Mouse (Mus musculus) G1E (cell line): ENCODE measurements around the gene Gm17662. TPM values are rescaled to one million over a fixed set of nuclear protein-coding genes. Genes with fewer than 3 reads are reported as not detected.

Experiments
- ATAC-seq: 2 replicates; pipeline ENCODE4 v1.8.0; 2016; ENCODE audit warnings: mild to moderate bottlenecking; ENCODE audit not compliant: insufficient number of reproducible peaks, poor library complexity, low FRiP score, severe bottlenecking; ENCODE audit errors: extremely low read depth
- DNase-seq: peaks from one replicate; pipeline ENCODE4 v3.0.0; 2012; ENCODE audit warnings: low spot score
- H3K27me3 ChIP-seq: 2 replicates; pipeline ENCODE4 v1.6.1; 2012; ENCODE audit warnings: mild to moderate bottlenecking, low read length, inconsistent platforms; ENCODE audit not compliant: insufficient read depth
- H3K36me3 ChIP-seq: replicated peaks from 2 replicates; pipeline ENCODE3; 2012; ENCODE audit warnings: mild to moderate bottlenecking, inconsistent platforms
- H3K4me1 ChIP-seq: 2 replicates; pipeline ENCODE4 v1.6.1; 2012; ENCODE audit warnings: low read depth, low read length, inconsistent platforms, mixed read lengths; ENCODE audit not compliant: insufficient read depth
- H3K4me3 ChIP-seq: 2 replicates; pipeline ENCODE4 v1.5.1; 2012; ENCODE audit warnings: low read depth, mild to moderate bottlenecking, inconsistent platforms, low read length, moderate library complexity, mixed read lengths
- H3K9me3 ChIP-seq: replicated peaks from 2 replicates; pipeline ENCODE4 v1.6.1; 2012; ENCODE audit warnings: inconsistent platforms
- CTCF ChIP-seq: IDR thresholded peaks from 2 replicates; pipeline ENCODE4 v1.5.1; 2012; ENCODE audit warnings: low read depth, low read length, inconsistent platforms, mixed read lengths
- GATA1 ChIP-seq: IDR thresholded peaks from 2 replicates; pipeline ENCODE4 v1.6.1; 2012; ENCODE audit warnings: borderline replicate concordance, low read length, inconsistent platforms, mixed read lengths
- GATA2 ChIP-seq: IDR thresholded peaks from 2 replicates; pipeline ENCODE4 v1.6.1; 2012; ENCODE audit warnings: low read depth, low read length, inconsistent platforms, borderline replicate concordance
- POLR2AphosphoS5 ChIP-seq: IDR thresholded peaks from 2 replicates; pipeline ENCODE4 v1.6.1; 2012; ENCODE audit warnings: low read depth, low read length, inconsistent platforms; ENCODE audit not compliant: insufficient replicate concordance
- TAL1 ChIP-seq: conservative IDR thresholded peaks from 2 replicates; pipeline ENCODE4 v1.6.1; 2012; ENCODE audit warnings: low read depth, low read length, inconsistent platforms, mixed read lengths
- polyA plus RNA-seq: library from polyadenylated mRNA; stranded (reverse); fragments of >175 nt; gene quantifications from 2 replicates; pipeline ENCODE4 v1.2.3, GENCODE M21; 2012
- total RNA-seq, 2 experiments: library from RNA; stranded (forward) in 1 of 2; stranded (reverse) in 1 of 2; fragments of 200-1000 nt in 1 of 2; fragments of >200 nt in 1 of 2; fragmentation: Nextera tagmentation in 1 of 2; gene quantifications; 2 replicates each; pipeline ENCODE4 v1.2.3; 2014 to 2017

Gm17662 gene
- total and polyA plus RNA-seq, 3 experiments = not detected

DNA sequence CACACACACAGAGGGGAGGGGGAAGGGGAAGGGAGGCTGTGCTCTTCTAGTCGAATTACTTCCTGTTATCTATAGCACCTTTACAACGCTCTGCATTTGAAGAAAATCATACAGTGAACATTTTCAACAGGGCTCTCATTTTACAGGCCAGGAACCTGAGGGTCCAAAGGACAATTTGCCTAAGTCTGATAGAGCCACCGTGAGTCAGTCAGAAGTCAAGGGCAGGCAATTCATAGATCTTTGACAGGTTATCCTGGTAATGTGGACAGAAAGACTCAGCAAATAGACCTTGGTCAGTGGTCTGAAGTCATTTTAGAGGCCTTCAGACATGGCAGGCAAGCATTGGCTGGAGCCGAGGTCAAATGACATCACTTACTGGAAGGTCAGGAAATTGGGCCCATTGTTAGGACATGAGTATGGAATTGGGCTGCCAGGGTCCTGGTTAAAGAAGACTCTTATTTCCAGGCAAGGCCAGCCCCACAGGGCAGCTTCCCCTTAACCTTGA is 33.5 kb upstream of the Gm17662 start:
- DNase-seq (no peak), ATAC-seq (no peak)
- Histone ChIP-seq H3K9me3 (peaks cover 60% of the 10 kb centered on the region), H3K36me3 (no peaks in the 10 kb centered on the region), H3K4me3 (no peak overlapping the region), H3K27me3 (no peaks in the 10 kb centered on the region), H3K4me1 (no peaks in the 10 kb centered on the region)
- TF ChIP-seq TAL1 = no peak
- TF ChIP-seq CTCF = no peak
- no peak for TF ChIP-seq POLR2AphosphoS5
- no peak for TF ChIP-seq GATA2
- TF ChIP-seq GATA1 = no peak

DNA sequence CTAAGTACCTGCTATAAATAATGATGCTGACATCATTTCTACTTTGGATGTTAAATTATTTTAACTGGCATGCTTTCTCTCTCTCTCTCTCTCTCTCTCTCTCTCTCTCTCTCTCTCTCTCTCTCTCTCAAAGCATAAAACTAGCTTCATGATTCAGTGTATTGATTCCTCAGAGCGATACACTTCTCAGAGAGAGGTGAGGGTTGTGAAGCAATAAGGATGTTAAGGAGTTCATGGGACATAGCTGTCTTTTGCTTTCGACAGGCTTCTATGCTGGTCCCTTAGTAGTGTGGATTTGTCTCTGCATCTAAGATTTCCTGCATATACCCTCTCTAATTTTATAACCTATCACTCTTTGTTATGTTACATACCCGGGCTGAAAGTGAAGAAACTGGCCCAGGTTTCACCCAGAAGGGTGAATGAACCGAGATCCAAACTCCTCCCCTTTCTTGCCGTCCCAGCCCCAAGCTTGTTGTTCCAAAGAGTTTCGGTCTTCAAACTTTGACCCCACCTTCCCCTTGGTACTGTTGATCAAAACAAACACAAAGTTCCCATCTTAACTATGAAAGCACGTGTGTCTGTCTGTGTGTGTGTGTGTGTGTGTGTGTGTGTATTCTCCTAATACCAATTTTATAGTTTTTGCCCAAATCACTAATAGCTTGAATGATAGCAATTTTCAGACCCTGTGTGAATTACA is 32.6 kb upstream of the Gm17662 start:
- TF ChIP-seq GATA2 = no peak
- no peak for TF ChIP-seq TAL1
- no peak for TF ChIP-seq POLR2AphosphoS5
- no peak for TF ChIP-seq GATA1
- no peak for TF ChIP-seq CTCF
- ATAC-seq (no peak), DNase-seq (no peak)
- Histone ChIP-seq H3K4me1 (no peaks in the 10 kb centered on the region), H3K4me3 (no peak overlapping the region), H3K9me3 (peaks cover 58% of the 10 kb centered on the region), H3K36me3 (no peaks in the 10 kb centered on the region), H3K27me3 (no peaks in the 10 kb centered on the region)

DNA sequence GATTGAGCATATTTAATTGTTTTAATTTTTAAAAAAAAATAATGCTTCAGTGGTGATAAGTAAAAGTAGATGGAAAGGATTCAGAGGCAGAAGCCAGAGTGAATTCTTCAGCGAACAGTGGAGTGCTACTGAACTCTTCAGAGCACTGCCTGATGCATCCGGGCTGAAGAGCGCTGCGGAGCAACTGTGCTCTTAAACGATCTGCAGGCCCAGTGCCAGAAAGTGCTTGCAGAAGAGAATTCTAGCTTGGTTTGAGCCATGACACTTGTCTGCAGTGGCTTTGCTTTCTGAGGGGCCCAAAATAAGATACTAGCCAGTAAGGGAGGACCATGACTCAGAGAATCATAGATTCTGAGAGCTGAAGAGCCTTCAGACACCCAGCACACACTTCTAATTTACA is 28.2 kb upstream of the Gm17662 start:
- Histone ChIP-seq H3K4me3 (no peak overlapping the region), H3K4me1 (no peaks in the 10 kb centered on the region), H3K9me3 (peaks cover 47% of the 10 kb centered on the region), H3K36me3 (no peaks in the 10 kb centered on the region), H3K27me3 (no peaks in the 10 kb centered on the region)
- ATAC-seq (no peak), DNase-seq (no peak)
- TF ChIP-seq TAL1 = no peak
- no peak for TF ChIP-seq CTCF
- no peak for TF ChIP-seq GATA2
- TF ChIP-seq GATA1 = no peak
- TF ChIP-seq POLR2AphosphoS5 = no peak

DNA sequence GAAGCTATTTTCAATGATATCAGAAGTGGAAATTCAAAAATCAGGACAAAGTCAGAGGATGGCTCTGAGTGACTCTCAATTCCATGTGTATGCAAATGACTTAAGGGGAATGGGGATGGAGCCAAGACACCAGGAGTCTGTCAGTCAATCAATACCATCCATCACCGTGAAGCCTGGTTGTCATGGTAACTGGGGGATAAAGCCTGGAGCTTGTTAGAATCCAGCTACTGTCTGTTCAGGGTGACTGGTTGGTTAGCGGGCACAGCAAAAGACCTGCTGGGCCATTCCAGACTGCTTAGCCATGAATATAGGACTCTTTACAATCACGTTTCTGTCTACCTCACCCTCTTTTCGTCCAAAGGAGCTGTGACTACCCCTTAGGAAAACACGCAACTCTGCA is 22.0 kb upstream of the Gm17662 start:
- no peak for ATAC-seq
- TF ChIP-seq CTCF = no peak
- TF ChIP-seq GATA2 = no peak
- TF ChIP-seq GATA1 = no peak
- TF ChIP-seq TAL1 = no peak
- TF ChIP-seq POLR2AphosphoS5 = no peak

DNA sequence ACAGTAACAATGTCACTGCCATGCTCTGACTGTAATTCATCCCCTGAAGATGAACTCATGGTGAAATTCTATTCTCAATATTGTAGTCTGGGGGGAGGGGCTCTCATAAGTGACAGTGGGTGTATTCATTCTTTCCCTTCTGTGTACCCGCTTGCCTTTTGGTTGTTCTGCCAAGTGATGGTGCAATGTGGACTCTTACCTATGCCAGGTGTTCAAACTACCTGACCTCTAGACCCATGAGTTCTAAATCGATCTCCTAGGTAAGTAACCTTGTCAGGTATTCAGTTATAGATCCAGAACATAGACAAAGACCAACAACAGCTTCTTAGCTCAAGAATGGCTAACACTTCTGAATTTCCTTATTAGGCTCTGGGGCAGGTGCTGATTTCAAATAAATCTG is 18.8 kb upstream of the Gm17662 start:
- ATAC-seq (no peak), DNase-seq (no peak)
- Histone ChIP-seq H3K4me3 (no peak overlapping the region), H3K27me3 (no peaks in the 10 kb centered on the region), H3K36me3 (no peaks in the 10 kb centered on the region), H3K9me3 (peaks cover 39% of the 10 kb centered on the region), H3K4me1 (no peaks in the 10 kb centered on the region)
- no peak for TF ChIP-seq CTCF
- no peak for TF ChIP-seq GATA2
- TF ChIP-seq TAL1 = no peak
- TF ChIP-seq GATA1 = no peak
- TF ChIP-seq POLR2AphosphoS5 = no peak

More for the DNA sequence above, 22.0 kb upstream of the Gm17662 start:
- Histone ChIP-seq H3K36me3 (no peaks in the 10 kb centered on the region), H3K4me1 (no peaks in the 10 kb centered on the region), H3K27me3 (no peaks in the 10 kb centered on the region), H3K4me3 (no peak overlapping the region), H3K9me3 (peaks cover 45% of the 10 kb centered on the region)
- no peak for DNase-seq

DNA sequence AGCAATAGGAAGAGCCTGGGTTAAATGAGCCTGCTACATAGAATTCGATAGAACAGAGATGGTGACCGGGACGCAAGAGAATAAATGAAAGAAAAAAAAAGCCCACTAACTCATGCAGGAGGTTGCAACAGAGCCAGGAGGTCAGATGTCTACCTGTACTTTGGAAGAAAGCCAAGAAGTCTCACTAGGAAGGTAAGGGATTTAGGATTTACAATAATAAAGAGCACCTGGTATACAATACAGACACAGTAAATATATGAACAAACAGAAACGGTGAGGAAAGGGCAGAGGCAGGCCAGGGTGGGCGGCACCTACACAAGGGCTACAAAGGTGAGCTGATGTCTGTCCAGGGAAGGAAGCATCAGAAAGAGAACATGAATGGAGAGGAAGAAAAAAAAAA is 14.9 kb upstream of the Gm17662 start:
- no peaks in the 10 kb centered on the region for H3K4me1 ChIP-seq
- no peaks in the 10 kb centered on the region for H3K36me3 ChIP-seq
- H3K27me3 ChIP-seq = no peaks in the 10 kb centered on the region
- H3K4me3 ChIP-seq = no peak overlapping the region
- TF ChIP-seq POLR2AphosphoS5 (no peak), TAL1 (no peak), CTCF (no peak), GATA1 (no peak)
- ATAC-seq (no peak), DNase-seq (no peak)
- peaks cover 32% of the 10 kb centered on the region for H3K9me3 ChIP-seq
